Mouse (Mus musculus) B cell, adult 2 months (primary cell): ENCODE measurements around the gene Hbq1b.

Source experiments
- DNase-seq, 2 experiments: peaks; one replicate each; pipeline ENCODE4 v3.0.0; 2022

The Hbq1b gene

GRCm38 (mm10) chr11:32286695-32287492 is at the start of gene Hbq1b:
TSS of gene Hbq1b (plus strand) at chr11:32286965.
- peak; percentile 82 to 83 for DNase-seq

DNA sequence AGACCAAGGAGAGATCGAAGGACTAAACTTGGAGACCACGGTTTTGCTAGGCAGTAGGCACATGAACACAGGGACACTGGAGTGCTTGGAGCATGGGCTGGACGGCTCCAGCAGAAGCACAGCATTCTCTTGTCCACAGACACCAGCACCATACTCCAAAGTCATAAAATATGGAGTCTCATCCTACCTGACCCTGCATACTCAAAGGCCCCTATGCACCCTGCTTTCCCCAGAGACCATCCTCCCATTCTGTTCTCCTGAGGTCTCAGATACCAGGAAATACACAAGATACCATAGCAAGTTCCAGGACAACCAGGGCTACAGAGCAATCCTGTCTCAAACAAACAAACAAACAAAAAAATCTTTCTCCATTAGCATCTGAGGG is 49.4 kb upstream of the Hbq1b start:
- no peak for DNase-seq

DNA sequence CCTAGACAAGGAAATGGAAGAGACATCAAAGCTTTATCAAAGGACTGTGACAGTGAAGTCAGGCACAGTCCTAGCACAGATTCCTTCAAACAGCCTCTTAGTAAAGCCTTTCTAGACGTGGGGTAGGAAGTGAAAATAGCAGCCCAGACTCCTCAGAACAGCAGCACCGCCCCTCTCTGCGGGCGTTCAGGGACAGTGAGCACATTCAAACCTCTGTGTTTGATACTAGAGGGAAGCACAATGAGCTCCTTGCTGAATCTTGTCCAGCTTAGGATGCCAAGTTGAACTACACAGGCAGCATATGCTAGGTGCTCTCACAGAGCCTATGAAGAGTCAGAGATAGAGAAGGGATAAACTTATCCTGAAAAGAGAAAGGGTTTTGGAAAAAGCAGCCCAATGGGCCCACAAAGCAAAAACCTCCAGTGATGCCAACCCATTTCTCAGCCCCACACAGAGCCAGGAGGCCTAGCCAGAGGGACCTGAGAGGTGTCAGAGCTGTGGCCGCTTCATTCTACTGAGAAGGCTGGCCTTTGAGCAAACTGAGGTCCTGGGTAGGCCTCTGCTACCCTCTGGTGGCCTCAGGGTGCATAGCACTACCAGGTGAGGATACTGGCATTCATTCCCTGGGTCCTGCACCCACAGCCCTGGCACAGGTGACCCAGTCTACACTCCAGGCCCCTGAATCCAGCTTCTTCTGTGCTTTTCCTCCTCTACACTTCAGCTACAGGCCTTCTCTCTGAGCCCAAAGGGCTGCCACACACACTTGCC is 48.5 kb upstream of the Hbq1b start:
- peak; percentile 87 to 89 for DNase-seq

DNA sequence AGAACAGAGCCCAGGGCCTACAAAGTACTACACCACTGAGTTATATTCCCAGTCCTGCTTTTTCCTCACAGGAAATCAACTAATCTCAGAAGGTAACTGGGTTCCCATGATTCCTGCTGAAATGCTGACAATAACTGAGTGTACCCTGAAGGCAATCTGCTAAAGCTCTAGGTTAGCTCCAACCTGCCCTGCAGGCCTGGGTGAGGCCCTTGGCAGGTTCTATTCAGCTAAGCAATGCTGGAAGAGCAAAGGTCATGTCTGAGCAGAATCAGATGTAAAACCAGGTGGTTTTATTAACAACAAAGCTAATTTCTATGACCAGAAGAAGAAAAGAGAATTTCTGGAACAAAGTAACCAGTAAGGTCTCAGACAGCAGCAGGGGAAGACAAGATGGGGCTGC is 45.4 kb upstream of the Hbq1b start:
- no peak for DNase-seq

- DNase-seq, result no peak
These were observed 44.6 kb upstream of the Hbq1b start for GRCm38 (mm10) chr11:32242209-32242608.

GRCm38 (mm10) chr11:32243205-32243955 is 43.4 kb upstream of the Hbq1b start:
- DNase-seq, result no peak

- no peak for DNase-seq
These were observed 42.7 kb upstream of the Hbq1b start for GRCm38 (mm10) chr11:32244064-32244463.

DNA sequence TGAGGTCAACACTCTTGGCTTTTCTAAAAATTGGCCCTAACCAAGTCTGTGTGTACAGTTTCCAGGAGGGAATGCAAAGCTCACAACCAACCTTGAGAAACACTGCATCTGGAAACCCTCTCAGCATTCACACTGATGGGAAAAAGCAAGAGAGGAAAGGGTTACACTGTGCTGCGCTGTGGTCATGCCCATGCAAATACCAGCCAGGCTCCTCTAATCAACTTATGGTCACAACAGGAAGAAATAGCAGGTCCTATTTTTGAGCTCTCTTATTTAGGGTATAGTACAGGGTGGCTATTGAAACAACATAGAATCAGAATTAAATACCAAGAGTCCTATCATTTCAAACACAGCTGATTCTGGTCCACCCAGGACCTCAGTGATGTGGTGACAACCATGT is 42.1 kb upstream of the Hbq1b start:
- DNase-seq, result no peak

DNA sequence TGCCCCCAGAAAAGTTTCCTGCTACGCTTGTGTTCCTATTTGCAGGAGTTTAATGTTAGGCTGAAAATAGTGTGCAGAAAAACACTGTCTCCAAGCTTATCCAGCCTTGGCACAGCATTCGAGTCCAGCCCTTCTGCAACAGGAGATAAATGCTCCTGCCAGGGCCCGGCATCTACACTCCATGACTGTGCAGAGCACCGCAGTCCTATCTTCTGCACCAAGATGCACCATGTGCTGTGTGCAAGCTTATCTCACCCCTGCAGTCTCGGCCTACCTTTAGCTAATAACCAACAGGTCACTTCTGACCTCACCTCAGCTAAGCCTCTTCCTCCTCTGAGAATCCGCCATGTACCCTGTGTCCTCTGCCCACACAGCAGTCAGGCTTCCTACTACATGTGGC is 41.2 kb upstream of the Hbq1b start:
- DNase-seq, result no peak

- DNase-seq, result no peak
These were observed 39.7 kb upstream of the Hbq1b start for GRCm38 (mm10) chr11:32247068-32247467.

- DNase-seq, result no peak
These were observed 38.4 kb upstream of the Hbq1b start for GRCm38 (mm10) chr11:32248350-32248749.

DNA sequence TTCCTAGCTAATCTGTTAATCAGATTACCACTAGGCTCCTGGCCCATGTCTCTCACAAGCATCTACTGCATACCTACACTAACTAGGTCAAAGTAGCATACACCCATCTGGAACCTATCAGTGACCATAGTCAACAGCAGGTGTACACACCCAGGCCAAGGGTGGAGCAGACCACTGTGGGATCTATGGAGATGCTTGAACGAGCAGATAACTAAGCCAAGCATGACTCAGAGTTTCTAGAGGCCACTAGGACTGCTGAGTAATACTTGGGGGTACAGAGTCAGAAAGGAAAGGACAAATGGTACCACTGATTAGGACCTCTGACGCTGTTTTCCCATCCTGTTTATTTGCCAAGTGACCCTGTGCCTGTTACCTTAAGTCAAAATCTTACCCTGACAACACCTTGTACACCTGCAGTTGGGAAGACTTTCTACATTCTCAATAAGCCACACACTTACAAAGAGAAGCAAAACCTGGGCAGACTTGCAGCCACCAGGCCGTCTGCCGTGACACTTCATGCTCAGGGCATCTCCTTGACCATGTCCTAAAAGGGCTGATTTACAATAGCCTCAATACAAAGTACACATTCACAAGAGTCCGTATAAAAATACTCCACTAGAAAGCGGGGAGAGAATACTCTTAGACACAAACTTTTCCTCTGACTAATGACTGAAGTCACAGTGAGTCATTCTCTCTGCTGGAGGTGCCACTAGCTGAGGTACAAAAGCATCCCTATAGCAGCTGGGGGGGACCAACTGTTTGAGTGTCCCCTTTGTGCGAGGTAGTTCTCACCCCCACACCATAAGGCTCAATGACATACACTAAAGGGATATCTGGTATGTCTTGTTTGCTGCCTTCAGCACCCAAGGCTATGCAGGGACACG is 35.6 kb upstream of the Hbq1b start:
- DNase-seq, result no peak

DNA sequence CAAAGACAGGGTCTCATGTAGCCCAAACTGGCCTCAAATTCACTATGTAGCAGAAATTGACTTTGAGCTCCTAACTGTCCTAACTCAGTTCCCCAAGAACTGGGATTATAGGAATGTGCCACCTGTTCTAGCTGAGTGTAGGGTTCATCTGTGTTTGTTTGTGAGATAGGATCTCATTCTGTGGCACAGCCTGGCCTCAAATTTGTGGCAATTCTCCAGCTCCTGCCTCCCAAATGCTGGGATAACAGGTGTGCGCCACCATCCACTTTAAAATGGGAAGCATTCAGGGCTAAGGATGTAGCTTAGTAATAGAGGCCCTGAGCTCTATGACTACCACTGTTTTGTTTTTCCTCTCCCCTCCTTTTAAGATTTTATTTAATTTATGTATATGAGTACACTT is 33.6 kb upstream of the Hbq1b start:
- DNase-seq, result no peak

DNA sequence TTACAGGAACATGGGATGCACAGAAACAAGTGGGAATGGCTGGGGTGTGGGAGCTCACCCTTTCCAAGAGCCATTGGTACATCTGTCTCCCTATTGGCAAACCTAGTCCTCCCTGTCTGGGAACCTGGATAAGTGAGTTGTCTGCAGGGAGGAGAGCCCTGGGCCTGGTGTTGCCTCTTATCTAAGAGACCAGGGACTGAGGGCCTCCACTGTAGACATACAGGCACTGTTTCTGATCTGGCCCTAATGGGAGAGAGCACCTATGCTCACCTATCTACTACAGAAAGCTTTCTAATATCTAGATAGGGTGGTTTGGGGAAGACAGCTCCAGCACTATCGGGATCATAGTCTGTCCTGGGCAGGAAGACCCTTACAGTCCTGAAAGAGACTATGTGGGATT is 30.6 kb upstream of the Hbq1b start:
- DNase-seq, result no peak

- DNase-seq, result no peak
These were observed 30.2 kb upstream of the Hbq1b start for GRCm38 (mm10) chr11:32256566-32256965.

- DNase-seq, result no peak
These were observed 23.9 kb upstream of the Hbq1b start for GRCm38 (mm10) chr11:32262674-32263415.

DNA sequence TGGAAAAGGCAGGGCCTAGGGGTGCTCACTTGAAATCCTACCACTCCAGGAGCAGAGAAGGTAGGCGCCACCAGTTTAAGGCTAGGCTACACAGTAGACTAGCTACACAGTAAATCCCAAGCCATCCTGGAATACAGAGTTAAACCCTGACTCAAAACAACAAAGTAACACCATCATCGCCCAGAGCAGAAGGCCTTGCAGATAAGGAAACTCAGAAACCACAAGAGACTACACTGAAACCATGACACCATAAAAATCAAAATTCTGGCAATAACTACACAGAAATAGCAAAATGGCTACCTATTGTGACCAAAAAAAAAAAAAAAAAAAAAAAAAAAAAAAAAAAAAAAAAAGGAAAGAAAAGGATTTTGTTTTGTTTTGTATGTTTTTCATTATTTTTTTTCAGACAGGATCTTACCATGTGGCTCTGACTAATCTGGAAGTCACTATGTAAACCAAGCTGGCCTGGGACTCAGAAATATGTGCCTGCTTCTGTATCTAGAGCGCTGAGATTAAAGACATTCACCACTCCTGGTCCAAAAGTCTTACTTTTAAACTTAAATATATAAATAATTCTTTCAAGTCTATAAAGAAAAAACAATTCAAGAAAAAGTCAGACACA is 21.5 kb upstream of the Hbq1b start:
- DNase-seq, result no peak

DNA sequence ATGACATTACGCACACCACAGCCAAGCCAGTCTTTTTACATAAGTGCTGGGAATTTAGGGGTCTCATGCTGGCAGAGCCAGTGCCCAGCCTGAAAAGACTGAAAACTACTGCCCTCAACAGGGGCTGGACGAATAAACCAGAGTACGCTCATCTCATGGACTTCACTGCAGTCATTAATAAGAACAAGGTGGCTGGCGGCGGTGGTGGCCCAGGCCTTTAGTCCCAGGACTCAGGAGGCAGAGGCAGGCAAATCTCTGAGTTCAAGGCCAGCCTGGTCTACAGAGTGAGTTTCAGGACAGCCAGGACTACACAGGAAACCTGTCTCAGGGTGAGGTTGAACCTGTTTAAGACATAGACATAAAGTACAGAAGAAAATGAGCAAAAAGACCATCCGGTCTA is 20.6 kb upstream of the Hbq1b start:
- no peak for DNase-seq

DNA sequence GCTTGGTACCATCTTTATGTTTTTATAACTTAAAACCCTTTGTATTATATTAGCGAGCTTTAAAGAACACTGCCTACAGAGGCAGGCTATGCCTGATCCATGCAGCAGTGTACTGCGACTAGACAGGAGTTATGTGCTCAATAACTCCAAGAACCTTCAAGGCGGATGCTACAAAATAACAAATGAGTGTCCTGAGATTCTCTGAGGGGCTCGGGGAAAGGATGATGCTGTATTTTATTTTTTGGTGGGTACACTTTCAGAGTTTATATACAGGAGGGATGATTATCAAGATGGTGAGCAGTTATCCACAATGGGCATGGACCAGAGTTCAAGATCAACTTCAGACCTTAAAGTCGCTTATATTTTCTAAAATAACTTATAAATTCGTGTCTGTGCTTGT is 20.0 kb upstream of the Hbq1b start:
- no peak for DNase-seq

DNA sequence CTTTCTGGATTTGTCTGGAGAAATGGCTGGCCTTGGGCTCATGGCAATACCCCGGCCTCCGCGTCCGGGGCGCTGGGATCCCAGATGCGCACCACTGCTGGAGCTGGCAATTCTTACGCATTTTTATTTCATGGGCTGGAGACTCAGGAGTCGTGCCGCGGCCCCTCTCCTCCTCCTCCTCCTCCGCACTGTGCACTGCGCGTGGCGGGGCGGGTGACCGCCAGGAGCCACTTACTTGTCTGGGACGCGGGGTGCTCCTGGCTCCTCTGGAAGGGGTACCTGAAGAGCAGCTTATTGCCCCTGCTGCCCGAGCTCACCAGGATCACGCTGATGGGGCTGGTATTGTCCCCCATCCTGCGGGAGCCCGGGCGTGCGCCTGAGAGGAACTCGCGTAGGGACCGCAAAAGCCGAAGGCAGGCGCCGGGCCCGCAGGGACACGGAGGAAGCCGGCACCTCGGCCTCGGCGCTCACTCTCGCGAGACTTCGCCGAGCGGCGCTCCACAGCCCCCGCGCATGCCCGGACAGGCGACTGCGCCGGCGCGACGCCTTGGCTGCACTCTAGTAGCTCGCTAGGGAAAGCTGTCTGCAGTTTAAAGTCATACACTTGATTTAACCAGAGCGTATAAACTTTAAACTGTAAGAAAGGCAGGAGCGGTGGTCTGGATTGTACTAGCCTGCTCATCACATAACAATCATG is 19.4 kb upstream of the Hbq1b start, which contains the start of gene Nprl3:
Gene Nprl3, minus strand, starts transcription at position 520 of the 697 bp plus-strand sequence.
- DNase-seq, result peak; percentile 95

GRCm38 (mm10) chr11:32267964-32268363 is 18.8 kb upstream of the Hbq1b start:
- peak in 1 of 2 experiments; percentile 1 for DNase-seq
